Mouse (Mus musculus) forelimb bud, embryonic 11.5 days (tissue): Measurements from ENCODE around the gene Gm12216.
"Not testable (repeated sequence)": the region's sequence is repeated elsewhere in the genome, so short reads cannot be mapped to it uniquely, and the experiment has no call there.

Source experiments
- DNase-seq: peaks from one replicate; pipeline ENCODE4 v3.0.0-alpha.2; 2012; ENCODE audit warnings: low read depth, low spot score

The Gm12216 gene

DNA sequence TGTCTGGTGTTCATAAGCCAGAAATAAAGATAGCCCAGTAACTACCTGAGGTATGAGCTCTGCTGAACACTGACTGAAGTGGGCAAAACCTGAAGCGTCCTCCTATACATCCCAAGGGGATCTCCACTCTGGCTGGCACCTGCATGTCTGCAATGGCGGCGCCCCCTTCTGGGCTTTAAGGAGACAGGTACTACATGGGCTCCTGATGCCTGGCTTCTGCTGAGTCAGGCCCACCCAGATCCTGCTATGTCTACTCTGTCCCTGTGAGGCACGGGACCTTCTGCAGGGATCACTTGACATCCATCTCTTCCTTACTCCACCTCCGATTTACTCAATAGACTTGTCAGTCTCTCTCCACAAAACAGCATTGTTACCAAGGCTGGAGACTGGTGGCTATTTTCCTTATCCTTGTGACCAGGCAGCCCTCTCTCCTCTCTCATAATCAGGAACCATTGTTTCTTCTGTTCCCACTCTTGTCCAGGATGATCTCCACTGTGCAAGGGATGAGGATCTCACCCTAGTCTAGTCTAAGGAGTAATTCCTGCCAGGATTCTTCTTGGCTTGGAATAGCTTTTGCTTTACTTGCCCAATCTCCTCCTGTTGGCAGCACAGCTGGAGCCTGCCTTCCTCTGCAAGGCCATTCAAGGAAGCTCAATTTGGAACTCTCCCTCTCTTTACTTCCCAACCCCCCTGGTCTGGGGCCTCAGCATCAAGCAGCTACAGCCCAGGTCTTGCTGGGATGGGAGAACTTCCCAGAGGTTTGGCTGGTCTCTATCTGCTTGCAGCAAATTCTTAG lies 15.1 kb upstream of the Gm12216 start:
- not testable (repeated sequence) for DNase-seq

DNA sequence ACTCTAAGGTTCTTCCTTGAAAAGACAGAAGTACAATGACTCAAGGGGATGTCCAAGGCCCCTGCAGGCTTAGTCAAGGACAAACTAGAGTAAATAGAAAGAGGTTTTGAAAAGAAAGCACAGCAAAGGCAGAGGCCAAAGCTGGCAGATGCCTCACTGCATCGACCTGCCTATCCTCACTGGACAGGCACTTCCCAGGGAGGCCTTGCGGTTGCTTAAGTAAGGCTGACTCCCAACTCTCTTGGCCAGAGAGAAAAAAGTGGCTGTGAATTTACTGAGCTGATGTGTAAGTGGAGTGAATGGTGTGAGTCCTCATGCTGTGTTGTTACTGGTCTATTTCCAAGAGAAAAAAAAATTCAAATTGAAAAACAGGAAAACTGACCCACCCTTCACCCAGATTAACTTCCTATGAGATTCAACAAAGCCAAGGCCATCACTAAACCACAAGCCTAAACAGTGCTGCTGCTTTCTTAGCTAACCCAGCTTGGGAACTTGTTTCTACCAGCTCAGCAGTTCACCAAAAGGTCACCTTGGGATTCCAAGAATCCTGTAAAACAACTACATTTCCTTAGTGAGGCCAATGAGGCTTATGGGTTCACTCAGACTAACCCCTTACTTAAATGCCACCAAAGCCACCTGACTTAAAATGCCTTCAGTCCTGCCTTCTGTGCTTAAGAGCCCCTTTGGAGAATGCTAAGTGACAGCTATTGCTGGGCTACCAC lies 12.9 kb upstream of the Gm12216 start:
- no peak for DNase-seq

- DNase-seq, result no peak
Observed at GRCm38 (mm10) chr11:53869172-53869571, 10.1 kb upstream of the Gm12216 start.

DNA sequence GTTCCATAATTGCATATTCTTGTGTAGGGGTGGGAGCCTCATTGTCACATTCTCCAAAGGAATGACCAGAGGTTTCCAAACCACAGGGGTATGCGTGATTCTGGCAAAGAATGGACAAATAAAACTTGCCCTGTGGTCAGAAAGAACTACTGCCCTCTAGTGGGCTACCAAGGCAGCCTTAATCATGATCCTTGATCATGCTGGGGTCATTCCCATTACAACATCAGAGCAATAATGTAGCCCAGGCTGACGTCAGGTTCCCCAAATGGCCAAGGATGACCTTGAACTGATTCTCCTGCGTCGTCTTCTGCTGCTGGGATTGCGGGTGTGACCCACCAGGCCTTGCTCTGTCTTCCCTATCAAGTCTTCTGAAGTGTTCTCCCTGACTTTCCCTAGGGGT lies 9.3 kb upstream of the Gm12216 start:
- DNase-seq, result not testable (repeated sequence)

DNA sequence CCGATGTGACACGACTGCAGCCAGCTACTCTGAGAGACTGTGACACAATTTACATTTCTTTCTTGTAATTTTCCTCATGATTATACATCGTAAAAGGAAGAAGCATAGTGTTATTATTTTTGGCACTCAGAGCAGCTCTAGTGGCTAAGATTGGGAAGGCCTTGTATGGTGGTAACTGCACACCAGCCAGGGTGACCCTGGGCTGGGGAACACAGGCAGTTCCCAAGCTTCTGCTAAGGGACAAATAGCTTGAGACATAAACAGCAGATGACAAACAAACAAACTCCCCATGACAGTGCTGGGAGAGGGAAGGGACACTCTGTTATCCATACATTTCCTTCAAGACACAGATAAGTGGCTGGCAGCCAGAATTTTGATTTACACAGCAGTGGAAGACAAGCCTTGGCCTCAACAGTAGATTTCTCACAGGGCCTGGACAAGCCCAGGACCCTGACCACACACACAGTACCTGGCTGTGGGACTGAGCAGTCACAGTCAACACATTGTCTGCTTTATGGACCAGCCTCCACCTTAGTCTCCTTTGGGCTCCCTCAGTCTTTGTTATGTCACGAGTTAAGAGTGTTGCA lies 5.8 kb upstream of the Gm12216 start:
- DNase-seq, result not testable (repeated sequence)

DNA sequence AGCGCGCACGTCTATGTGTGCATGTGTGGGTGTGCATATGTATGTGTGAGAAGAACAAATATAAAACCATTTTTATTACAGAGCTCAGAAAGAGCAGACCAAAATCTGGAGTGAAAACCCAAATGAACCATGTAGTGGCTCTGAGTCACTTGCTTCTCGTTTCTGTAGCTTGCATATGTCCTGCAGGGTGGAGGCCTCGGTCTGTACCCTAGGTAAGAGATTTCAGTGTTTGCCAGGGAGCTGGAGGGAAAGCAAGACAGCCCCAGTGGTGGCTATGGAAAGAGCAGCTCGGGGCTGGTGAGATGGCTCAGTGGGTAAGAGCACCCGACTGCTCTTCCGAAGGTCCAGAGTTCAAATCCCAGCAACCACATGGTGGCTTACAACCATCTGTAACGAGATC lies 1.9 kb upstream of the Gm12216 start:
- DNase-seq, result not testable (repeated sequence)

DNA sequence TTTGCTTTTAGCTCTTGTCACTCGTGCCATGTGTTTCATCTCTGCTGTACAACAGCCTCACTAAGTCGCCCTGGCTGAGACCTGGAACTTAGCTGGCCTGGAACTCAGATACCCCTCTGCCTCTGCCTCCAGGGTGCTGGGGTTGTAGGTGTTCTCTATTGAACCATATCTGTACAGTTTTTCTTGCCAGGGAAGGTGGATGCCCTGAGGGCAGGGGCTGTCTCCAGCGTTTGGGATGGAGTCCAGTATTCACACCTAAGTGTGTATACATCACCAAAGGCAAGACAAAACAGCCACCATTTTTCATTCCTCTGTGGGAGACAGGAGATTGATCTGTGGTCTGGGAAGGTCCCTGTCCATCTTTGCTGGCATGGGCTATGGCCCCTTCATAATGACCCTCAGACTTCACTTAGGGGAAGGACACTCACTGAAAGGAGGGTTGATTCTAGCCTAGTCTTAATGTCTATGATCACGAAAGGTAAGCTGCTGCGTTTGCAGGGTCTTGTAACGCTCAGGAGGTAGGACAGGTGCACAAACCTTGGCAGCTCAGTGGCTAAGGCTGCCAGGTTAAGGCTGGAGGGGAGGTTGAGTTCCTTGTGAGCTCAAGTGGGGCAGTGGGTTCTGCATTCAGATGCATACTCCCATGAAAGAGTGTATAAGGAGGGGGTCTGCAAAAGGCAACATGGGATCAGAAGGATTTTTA lies 847 bp downstream of the Gm12216 start:
- DNase-seq, result no peak

GRCm38 (mm10) chr11:53853665-53854064 lies 5.4 kb downstream of the Gm12216 start:
- no peak for DNase-seq

GRCm38 (mm10) chr11:53851795-53852194 lies 7.3 kb downstream of the Gm12216 start:
- no peak for DNase-seq

GRCm38 (mm10) chr11:53849588-53850320 lies 9.3 kb downstream of the Gm12216 start:
- DNase-seq, result peak; percentile 81

DNA sequence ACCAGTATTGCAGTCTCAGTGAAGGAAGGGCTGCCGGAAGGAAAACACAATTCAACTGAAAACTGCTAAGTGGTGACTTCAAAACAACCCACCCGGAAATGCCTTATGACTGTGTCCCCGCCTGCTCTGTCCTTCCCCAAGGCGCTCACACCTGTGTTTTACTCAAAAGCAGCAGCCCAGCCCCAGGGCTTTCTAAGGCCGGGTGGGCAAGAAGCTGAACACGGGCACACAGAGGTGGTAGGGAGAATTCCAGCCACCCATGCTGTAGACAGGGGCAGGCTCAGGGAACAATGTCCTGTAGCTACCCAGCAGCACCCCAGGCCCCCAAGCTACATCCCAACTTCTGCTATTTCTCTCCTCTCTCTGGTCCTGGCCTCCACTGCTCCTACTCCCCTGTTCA lies 13.4 kb downstream of the Gm12216 start:
- DNase-seq, result no peak

- no peak for DNase-seq
Observed at GRCm38 (mm10) chr11:53843106-53843505, 15.9 kb downstream of the Gm12216 start.

GRCm38 (mm10) chr11:53842161-53842581 lies 16.9 kb downstream of the Gm12216 start:
- DNase-seq, result no peak

- DNase-seq, result no peak
Observed at GRCm38 (mm10) chr11:53841514-53841913, 17.5 kb downstream of the Gm12216 start.

DNA sequence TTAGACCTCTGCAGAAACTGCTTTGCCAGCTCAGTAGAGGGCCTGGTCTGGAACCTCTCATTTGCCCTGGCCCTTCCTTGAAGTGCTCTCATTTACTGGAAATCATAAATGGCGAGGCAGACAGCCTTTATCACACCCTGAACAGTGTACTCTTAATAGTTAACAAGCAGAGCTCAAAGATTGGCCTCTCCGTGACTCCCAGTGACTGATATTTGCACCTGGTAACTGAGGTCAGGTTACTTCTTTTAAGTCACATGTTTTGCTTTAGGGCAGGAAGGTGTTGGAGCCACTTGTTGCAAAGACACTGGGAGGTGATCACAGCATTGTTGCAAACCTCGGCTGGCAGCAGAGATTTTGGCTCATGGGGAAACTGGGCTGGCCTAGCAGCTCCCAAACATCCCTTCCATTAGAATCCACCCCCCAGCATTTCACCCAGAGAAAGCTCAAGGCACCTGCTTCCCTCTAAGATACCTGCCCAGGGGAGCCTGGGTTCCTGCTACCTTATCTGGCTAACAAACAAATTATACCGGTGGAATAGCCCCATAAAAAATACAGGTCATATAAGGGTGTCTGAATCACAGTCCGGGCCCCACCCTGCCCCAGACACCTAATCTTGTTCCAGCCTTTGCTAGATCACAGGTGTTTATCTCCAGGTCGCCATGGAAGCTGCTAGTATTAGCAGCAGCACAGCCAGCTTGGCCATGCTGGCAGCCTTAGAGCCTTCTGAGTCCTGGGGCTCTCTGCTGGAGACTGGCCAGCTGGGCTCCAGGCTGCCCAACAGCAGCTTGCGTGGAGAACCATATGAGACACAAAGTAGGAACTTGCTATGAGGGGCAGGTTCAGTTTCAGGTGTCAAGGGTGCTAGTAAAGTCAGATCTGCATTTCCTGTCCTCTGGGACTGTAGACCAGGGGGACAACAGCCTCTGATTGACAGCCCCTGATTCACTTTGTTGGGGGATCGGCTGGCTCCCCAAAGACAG lies 19.1 kb downstream of the Gm12216 start:
- DNase-seq, result peak; percentile 55

DNA sequence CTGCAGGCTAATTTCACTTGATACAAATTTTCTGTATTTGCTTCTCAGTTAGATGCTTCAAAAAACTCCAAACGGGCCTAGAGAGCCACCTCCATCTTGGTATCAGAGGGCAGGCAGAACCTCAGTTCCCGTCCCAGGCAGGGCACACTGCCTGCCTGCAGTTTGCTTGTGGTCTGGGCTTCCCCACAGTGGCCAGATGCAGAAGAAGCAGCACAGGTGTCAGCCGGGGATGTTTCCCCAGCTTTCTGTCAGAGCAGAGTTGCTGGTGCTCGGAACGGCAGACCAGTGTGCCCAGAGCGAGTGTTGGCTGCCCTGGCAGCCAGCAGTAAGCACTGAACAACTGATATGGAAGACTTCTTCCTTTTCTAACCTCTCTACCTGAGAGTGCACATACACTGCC lies 19.9 kb downstream of the Gm12216 start:
- no peak for DNase-seq

- no peak for DNase-seq
Observed at GRCm38 (mm10) chr11:53837731-53838130, 21.3 kb downstream of the Gm12216 start.

DNA sequence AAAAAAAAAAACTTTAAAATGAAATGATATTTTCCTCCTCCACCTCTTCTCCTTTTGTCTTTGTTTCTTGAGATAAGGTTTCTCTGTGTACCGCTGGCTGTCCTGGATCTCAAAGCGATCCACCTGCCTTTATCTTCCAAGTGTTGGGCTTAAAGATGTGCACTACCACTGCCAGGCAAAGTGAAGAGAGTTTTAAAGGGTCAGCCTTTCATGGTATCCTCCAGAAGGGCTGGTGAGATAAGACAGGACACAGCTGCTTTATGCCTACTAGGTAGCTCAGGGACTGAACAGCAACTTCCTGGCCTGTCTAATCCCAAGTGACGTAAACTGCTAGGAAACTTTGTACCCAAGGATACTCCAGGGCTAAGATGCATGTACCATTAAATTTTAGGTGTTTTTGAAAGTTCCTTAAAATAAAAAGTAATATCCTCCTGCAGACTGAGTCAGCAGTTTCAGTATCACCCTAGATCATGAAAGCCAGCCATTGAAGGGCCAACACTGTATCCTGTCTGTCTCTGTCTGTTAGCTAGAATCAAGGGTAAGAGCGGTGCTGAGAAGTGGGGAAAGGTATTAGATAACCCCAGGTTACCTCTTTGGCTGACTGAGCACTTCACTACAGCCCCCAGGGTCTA lies 23.6 kb downstream of the Gm12216 start:
- no peak for DNase-seq

DNA sequence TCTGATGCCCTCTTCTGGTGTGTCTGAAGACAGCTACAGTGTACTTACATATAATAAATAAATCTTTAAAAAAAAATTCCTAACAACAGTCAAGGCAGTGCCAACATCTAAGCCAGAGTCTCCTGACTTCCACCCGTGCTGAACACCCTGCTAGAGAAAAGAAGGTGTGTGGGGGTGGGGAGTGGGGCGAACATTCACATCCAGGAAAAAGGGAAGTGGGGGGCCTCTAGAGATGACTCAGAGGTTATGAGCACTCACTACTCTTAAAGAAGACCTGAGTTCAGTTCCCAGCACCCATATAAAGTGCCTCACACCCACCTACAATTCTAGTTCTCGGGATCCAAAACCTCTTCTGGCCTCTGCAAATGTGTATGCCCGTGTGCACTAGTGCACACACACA lies 33.6 kb downstream of the Gm12216 start:
- no peak for DNase-seq

- no peak for DNase-seq
Observed at GRCm38 (mm10) chr11:53821945-53822338, 37.1 kb downstream of the Gm12216 start.
